ENCODE assay signal across 20 mouse cellular contexts in the genomic region with DNA sequence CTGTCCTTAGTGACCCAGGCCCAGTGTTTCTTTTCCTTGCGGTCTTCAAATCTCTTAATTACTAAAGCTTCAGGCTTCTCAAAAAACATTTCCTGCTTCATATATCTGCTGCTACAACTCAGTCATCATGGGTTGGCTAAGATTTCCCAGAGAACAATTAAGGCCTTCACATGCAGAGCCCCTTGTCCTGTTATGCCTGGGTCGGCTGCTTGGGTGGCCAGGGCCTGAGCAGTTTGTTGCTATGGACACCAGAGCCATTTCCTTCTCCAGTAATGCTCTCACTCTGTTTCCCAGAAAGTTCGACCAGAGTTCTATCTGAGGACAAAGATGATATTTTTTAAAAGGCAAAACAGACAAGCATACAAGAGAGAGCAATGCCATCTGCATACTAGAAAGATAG. TPM values are rescaled to one million over a fixed set of nuclear protein-coding genes. Genes with fewer than 3 reads are reported as not detected.
DNase-seq lines count a peak whose midpoint lies in the region; ATAC-seq lines count a peak whose summit lies in the region.
"Had no signal": no experiment of that assay in that cellular context is flagged by ENCODE, and none has a peak within 500 bp of the region (broad histone marks: within the 10 kb centered on the region; RNA-seq: fewer than 3 reads in every experiment).

No protein-coding gene starts in this region.

- H3K27ac ChIP-seq in neural tube, embryonic 11.5 days (ENCODE audit: low read depth, low read length): no peak overlapping the region
- H3K27ac ChIP-seq in neural tube, embryonic 15.5 days (replicated peaks): no peak overlapping the region
- H3K27ac ChIP-seq: heart, embryonic 13.5 days; layer of hippocampus, adult 2 months; liver, embryonic 13.5 days had no signal

- peak; percentile 12 for DNase-seq in kidney, adult 9 months
- DNase-seq in kidney, postnatal 14 days: no peak
- peak; percentile 12 for DNase-seq in neural tube, embryonic 11.5 days (ENCODE audit: low spot score)
- peak; percentile 3 for DNase-seq in retina, embryonic 14.5 days (ENCODE audit: low spot score)
- DNase-seq in right cerebral cortex, postnatal 10 days (ENCODE audit: low spot score in 2 of 2): no peak
- DNase-seq in right cerebral cortex, postnatal 36 days (ENCODE audit: low spot score in 2 of 2): no peak
- DNase-seq: adrenal gland, postnatal 36 days; cerebellum, adult 2 months; heart, adult 11 months; heart, postnatal 4 days; liver, embryonic 13.5 days; lung, postnatal 14 days; right cerebral cortex, postnatal 4 days; thymus, adult 18-20 months had no signal

- H3K4me1 ChIP-seq in neural tube, embryonic 11.5 days (ENCODE audit: control insufficient read depth, insufficient read depth, low read length): no peaks in the 10 kb centered on the region
- no peaks in the 10 kb centered on the region for H3K4me1 ChIP-seq in neural tube, embryonic 15.5 days
- H3K4me1 ChIP-seq: heart, embryonic 13.5 days; liver, embryonic 13.5 days had no signal

- no peak overlapping the region for H3K4me2 ChIP-seq in neural tube, embryonic 11.5 days (ENCODE audit: low read depth)
- no peak overlapping the region for H3K4me2 ChIP-seq in neural tube, embryonic 15.5 days
- H3K4me2 ChIP-seq: heart, embryonic 13.5 days; liver, embryonic 13.5 days had no signal

- no peaks in the 10 kb centered on the region for H3K27me3 ChIP-seq in neural tube, embryonic 11.5 days (ENCODE audit: control insufficient read depth, insufficient read depth, low read length)
- no peaks in the 10 kb centered on the region for H3K27me3 ChIP-seq in neural tube, embryonic 15.5 days (replicated peaks)
- H3K27me3 ChIP-seq: heart, embryonic 13.5 days; liver, embryonic 13.5 days had no signal

- 49% methylated on average over 3 of the region's 3 CpGs for WGBS in neural tube, embryonic 11.5 days
- whole genome bisulfite sequencing in neural tube, embryonic 15.5 days: 37% methylated on average over 3 of the region's 3 CpGs

- no peak overlapping the region for H3K4me3 ChIP-seq in neural tube, embryonic 11.5 days (ENCODE audit: low read depth, low read length)
- H3K4me3 ChIP-seq in neural tube, embryonic 15.5 days (replicated peaks): no peak overlapping the region
- H3K4me3 ChIP-seq: erythroblast, embryonic 14.5 days; heart, embryonic 13.5 days; layer of hippocampus, adult 2 months; liver, embryonic 13.5 days had no signal

- H3K36me3 ChIP-seq in neural tube, embryonic 11.5 days (ENCODE audit: control insufficient read depth, insufficient read depth, low read length): no peaks in the 10 kb centered on the region
- peaks cover 52% of the 10 kb centered on the region for H3K36me3 ChIP-seq in neural tube, embryonic 15.5 days

- H3K9ac ChIP-seq in neural tube, embryonic 11.5 days (ENCODE audit: low read length): no peak overlapping the region
- no peak overlapping the region for H3K9ac ChIP-seq in neural tube, embryonic 15.5 days (replicated peaks)
- H3K9ac ChIP-seq: heart, embryonic 13.5 days; liver, embryonic 13.5 days had no signal

- ATAC-seq in neural tube, embryonic 11.5 days (ENCODE audit: insufficient read depth, low FRiP score, low TSS enrichment): no peak
- ATAC-seq in neural tube, embryonic 15.5 days (ENCODE audit: low FRiP score): no peak
- ATAC-seq: forebrain, embryonic 16.5 days; inflammation-experienced regulatory T-cells, adult 6 months had no signal

- no peaks in the 10 kb centered on the region for H3K9me3 ChIP-seq in neural tube, embryonic 11.5 days (ENCODE audit: control insufficient read depth, low read length)
- H3K9me3 ChIP-seq in neural tube, embryonic 15.5 days (replicated peaks): no peaks in the 10 kb centered on the region
- H3K9me3 ChIP-seq: heart, embryonic 13.5 days; liver, embryonic 13.5 days had no signal

RNA-seq across cellular contexts. Expression of a gene that starts 32.7 kb away (rescaled TPM):
- 20.7 and 23.1 TPM in 2 replicates for polyA plus RNA-seq in neural tube, embryonic 11.5 days (2014; fragmentation: Nextera tagmentation; extraction: Ambion mirVana)
- 44.7 and 48.6 TPM in 2 replicates for polyA plus RNA-seq in neural tube, embryonic 15.5 days (2015; fragmentation: Nextera tagmentation; extraction: Ambion mirVana)

RNA-seq across cellular contexts. Expression of a gene that starts 32.8 kb away (rescaled TPM):
- 189 and 194 TPM in 2 replicates for polyA plus RNA-seq in neural tube, embryonic 11.5 days (2014; fragmentation: Nextera tagmentation; extraction: Ambion mirVana)
- 100 and 114 TPM in 2 replicates for polyA plus RNA-seq in neural tube, embryonic 15.5 days (2015; fragmentation: Nextera tagmentation; extraction: Ambion mirVana)

Comparison
In these comparisons a context has a peak if more than half of its experiments do, and no peak if none do; other contexts are left out.
1. DNase-seq: peak in kidney, adult 9 months (single experiment), neural tube, embryonic 11.5 days (single experiment) and retina, embryonic 14.5 days (single experiment); none in kidney, postnatal 14 days (single experiment), right cerebral cortex, postnatal 10 days (0 of 2) and right cerebral cortex, postnatal 36 days (0 of 2).